Mouse (Mus musculus) neural tube, embryonic 15.5 days (tissue): ENCODE data around the gene Acpp. TPM values are rescaled to one million over a fixed set of nuclear protein-coding genes. Genes with fewer than 3 reads are reported as not detected.

Source experiments
- ATAC-seq: fragments of 200-750 bp; cut with Nextera tagmentation; 2 replicates; pipeline ENCODE4 v1.8.0; 2017; ENCODE audit warnings: mild to moderate bottlenecking, moderate TSS enrichment, moderate library complexity; ENCODE audit not compliant: low FRiP score
- H3K27ac ChIP-seq: fragments of 300-500 bp; sonication (generic); replicated peaks from 2 replicates; pipeline ENCODE4 v1.5.1; 2015; ENCODE audit warnings: mild to moderate bottlenecking, inconsistent platforms
- H3K27me3 ChIP-seq: fragments of 300-500 bp; sonication (generic); replicated peaks from 2 replicates; pipeline ENCODE4 v1.6.1; 2015; ENCODE audit warnings: inconsistent platforms
- H3K36me3 ChIP-seq: fragments of 300-500 bp; sonication (generic); 2 replicates; pipeline ENCODE4 v1.6.1; 2015; ENCODE audit warnings: inconsistent platforms
- H3K4me1 ChIP-seq: fragments of 300-500 bp; sonication (generic); 2 replicates; pipeline ENCODE4 v1.6.1; 2015; ENCODE audit warnings: inconsistent platforms
- H3K4me2 ChIP-seq: fragments of 300-500 bp; sonication (generic); 2 replicates; pipeline ENCODE4 v1.6.1; 2015; ENCODE audit warnings: inconsistent platforms, mild to moderate bottlenecking, moderate library complexity
- H3K4me3 ChIP-seq: fragments of 300-500 bp; sonication (generic); replicated peaks from 2 replicates; pipeline ENCODE4 v1.5.1; 2015; ENCODE audit warnings: mild to moderate bottlenecking, inconsistent platforms
- H3K9ac ChIP-seq: fragments of 300-500 bp; sonication (generic); replicated peaks from 2 replicates; pipeline ENCODE4 v1.6.1; 2015; ENCODE audit warnings: mild to moderate bottlenecking, inconsistent platforms
- H3K9me3 ChIP-seq: fragments of 300-500 bp; sonication (generic); replicated peaks from 2 replicates; pipeline ENCODE4 v1.6.1; 2016; ENCODE audit warnings: inconsistent platforms
- WGBS: fragments of 180-500 bp; shearing (Covaris S2); methylation state at CpG from one replicate; pipeline ENCODE4 v1.1.7; 2015; ENCODE audit warnings: mixed read lengths; 5-methylcytosine and 5-hydroxymethylcytosine counted together
- polyA plus RNA-seq: library from polyadenylated mRNA; unstranded; fragments of >200 nt; fragmentation: Nextera tagmentation; extraction: Ambion mirVana; gene quantifications from 2 replicates; pipeline ENCODE4 v1.2.1, GENCODE M21; 2015

Gene Acpp
- polyA plus RNA-seq, 1 experiment from 2014 or later = 0.97 TPM

DNA sequence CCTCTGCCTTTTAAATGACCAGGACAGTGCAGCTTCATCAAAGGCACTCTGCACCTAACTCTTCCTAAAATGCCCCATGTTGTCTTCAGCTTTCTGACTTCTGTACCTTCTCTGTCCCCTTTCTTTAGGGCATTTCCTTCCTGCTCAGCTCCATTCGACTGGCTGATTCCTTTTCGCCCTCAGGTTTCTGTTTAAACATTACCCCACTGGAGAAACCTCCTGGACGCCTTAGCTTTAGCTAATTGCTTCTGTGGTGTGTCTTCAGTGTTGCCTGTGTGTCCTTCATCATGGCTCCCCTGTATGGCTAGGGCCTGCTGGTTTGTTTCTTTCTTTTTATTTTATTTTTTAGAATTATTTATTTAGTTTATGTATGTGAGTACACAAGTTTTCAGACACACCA is 40.5 kb downstream of the Acpp start:
- Histone ChIP-seq H3K27me3 (no peaks in the 10 kb centered on the region), H3K9me3 (no peaks in the 10 kb centered on the region), H3K4me2 (no peak overlapping the region), H3K9ac (no peak overlapping the region), H3K36me3 (no peaks in the 10 kb centered on the region), H3K4me3 (no peak overlapping the region), H3K4me1 (no peaks in the 10 kb centered on the region), H3K27ac (no peak overlapping the region)
- no peak for ATAC-seq
- WGBS = 88% methylated on average over 3 of the region's 3 CpGs

DNA sequence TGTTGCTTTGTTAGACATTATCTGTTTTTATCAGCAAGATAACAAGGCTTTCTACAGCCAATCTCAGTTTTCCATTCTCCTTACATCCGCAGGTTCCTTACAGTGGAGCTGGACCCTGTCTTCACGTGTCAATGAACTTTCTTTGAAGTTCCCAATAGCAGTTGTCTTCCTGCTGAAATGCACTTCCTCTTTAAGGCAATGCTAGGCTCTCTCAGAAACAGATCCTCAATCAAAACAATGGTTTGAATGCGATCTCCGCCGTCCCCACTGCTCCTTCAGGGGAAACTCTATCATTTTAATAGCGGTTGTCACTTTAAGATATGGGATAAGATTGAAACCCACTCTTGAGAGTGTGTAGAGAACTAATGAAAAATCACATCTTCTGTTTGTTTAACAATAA is 52.6 kb downstream of the Acpp start:
- Histone ChIP-seq H3K9me3 (no peaks in the 10 kb centered on the region), H3K27ac (no peak overlapping the region), H3K36me3 (no peaks in the 10 kb centered on the region), H3K27me3 (no peaks in the 10 kb centered on the region), H3K9ac (no peak overlapping the region), H3K4me3 (no peak overlapping the region), H3K4me2 (no peak overlapping the region), H3K4me1 (no peaks in the 10 kb centered on the region; the same call in 1 of the 2 replicates)
- no peak for ATAC-seq
- WGBS = 62% methylated on average over 6 of the region's 6 CpGs

DNA sequence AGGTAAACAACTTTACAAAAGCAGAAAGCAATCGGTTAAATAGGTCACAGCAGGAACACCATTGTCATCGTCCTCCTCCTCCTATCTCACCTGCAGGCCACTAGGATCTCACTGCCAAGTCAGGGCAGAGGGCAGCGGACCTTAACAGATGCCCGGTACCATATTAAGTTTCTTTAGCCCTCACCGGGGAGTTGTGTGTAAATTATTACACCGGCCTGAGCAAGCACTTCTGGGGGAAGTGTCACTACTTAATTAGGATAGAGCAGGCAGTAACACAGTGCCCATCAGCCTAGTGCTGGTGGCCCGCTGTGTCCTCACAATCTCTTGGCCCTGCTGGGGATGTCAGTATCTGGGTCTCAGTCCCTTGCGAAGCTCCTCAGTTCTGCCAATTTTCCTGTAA is 55.0 kb downstream of the Acpp start:
- Histone ChIP-seq H3K36me3 (no peaks in the 10 kb centered on the region), H3K4me2 (no peak overlapping the region), H3K9ac (no peak overlapping the region), H3K9me3 (no peaks in the 10 kb centered on the region), H3K27me3 (no peaks in the 10 kb centered on the region), H3K4me1 (peaks cover 3% of the 10 kb centered on the region; the same call in 1 of the 2 replicates), H3K27ac (no peak overlapping the region), H3K4me3 (no peak overlapping the region)
- no peak for ATAC-seq
- 27% methylated on average over 8 of the region's 8 CpGs for whole genome bisulfite sequencing

DNA sequence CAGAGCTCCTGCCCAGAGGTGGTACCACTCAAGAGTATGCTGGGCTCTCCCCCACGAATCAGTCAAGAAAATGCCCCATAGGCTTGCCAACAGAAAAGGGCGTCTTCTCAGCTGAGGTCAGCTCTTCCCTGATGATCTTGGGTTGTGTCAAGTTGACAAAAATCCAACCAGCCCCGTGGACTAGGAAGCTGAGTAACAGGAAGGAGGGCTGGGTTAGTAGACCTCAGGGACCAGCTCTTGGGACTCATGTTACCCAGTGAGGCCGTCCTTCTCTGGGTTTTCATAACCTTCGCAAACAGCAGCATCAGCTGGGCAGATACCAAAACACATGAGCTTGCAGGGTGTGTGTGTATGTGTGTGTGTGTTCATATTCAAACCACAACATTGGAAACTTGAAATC is 55.8 kb downstream of the Acpp start:
- WGBS = 78% methylated on average over 5 of the region's 5 CpGs
- Histone ChIP-seq H3K36me3 (no peaks in the 10 kb centered on the region), H3K9ac (no peak overlapping the region), H3K4me3 (no peak overlapping the region), H3K27me3 (no peaks in the 10 kb centered on the region), H3K9me3 (no peaks in the 10 kb centered on the region), H3K27ac (no peak overlapping the region), H3K4me2 (no peak overlapping the region), H3K4me1 (peaks cover 3% of the 10 kb centered on the region; the same call in 1 of the 2 replicates)
- ATAC-seq = no peak

DNA sequence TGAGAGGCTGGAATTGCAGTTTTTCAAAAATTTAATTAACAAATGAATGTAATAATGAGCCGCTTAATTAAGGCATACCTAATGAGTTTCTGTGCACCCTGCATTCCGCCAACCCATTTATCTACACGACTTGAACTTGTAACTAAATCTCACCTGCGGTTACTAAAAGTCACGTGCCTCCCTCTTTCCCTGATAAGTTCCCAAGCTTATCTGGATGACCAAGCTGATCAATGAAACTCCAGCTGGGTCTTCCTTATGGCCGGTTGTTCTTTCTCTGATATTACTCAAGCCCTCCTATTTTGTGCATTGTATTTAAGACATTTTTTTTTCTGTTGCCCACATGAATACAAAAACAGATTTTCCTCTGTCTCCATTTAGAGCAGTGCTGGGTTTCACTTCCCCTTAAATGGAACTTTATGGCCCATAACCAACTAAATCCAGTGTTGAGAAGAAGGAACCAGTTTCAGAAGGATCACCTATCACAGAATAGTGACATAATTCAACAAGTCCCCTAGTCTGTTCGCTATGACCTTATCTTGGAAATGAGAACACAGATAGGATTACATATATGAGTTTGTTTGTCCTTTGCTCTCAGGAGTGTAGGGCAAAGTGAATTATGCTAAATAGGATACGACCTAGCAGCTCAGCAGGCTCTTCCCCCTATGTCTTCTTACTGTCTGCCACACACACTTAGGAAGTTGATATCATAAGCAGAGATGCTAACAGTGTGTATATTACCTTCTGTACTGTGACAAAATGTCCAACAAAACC is 56.6 kb downstream of the Acpp start:
- H3K4me2 ChIP-seq = no peak overlapping the region
- no peak overlapping the region for H3K27ac ChIP-seq
- H3K27me3 ChIP-seq = no peaks in the 10 kb centered on the region
- no peaks in the 10 kb centered on the region for H3K36me3 ChIP-seq
- no peaks in the 10 kb centered on the region for H3K9me3 ChIP-seq
- no peak overlapping the region for H3K4me3 ChIP-seq
- ATAC-seq = no peak
- 81% methylated on average over 8 of the region's 8 CpGs for WGBS
- H3K9ac ChIP-seq = no peak overlapping the region
- peaks cover 3% of the 10 kb centered on the region; the same call in 1 of the 2 replicates for H3K4me1 ChIP-seq

DNA sequence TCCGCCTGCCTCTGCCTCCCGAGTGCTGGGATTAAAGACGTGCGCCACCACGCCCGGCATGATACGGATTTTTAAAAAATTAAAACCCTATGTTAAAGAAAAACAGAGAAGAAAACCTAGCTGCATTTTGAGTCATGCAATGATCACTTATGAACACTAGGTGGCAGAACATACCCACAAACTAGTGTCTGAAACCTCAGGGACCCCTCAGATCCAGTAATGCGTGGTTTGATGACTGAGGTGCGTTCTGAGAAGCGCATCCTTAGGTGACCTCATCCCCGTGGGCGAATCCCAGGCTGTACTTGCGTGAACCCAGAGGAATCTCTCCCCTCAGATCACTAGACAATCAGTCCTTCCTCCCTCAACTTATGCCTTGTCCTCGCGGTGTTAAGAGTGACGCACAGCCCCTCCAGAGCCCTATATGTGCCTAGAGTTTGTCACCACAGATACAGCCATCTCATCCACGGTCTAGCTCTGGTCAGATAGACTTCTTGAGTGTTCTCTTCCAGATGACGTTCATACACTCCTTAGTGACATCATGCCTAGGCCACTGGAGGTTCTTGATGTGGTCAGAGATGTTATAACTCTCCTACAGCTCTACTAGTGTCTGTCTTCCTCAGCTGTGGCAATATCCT is 59.9 kb downstream of the Acpp start:
- WGBS = 22% methylated on average over 18 of the region's 18 CpGs
- Histone ChIP-seq H3K4me3 (no peak overlapping the region; the same call in 1 of the 2 replicates), H3K9ac (no peak overlapping the region)

DNA sequence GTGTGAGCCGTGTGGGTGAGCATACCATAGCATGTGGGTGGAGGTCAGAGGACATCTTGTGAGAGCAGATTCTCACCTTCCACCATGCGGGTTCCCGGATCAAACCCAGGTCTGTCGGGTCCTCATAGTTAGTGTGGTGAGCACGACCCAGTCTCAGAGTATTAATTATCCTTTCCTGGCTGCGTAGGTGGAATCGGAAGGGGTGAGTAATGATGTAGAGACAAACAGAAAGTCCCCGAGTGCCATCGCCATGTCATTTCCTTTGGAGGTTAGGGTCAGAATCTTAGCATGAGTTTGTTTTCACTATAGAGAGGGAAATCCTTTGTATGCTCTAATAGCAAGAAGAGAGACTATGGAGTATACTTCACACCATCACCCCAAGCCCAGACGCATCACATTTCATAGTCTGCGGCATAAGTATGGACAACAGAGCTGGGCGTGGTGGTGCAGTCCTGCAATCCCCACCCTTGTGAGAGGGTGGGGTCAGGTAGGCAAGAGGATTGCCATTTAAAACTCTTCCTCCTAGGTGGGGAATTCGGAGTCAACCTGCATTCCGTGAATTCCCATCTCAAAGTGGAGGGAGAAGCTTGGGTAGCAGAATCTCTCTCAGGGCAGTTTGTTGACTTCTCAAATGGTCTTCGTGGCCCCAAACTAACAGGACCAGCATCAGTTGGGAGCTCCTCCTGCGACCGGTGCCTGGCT is 62.3 kb downstream of the Acpp start:
- no peaks in the 10 kb centered on the region for H3K36me3 ChIP-seq
- no peaks in the 10 kb centered on the region for H3K27me3 ChIP-seq
- no peaks in the 10 kb centered on the region for H3K9me3 ChIP-seq
- no peak overlapping the region for H3K4me3 ChIP-seq
- ATAC-seq = no peak
- no peak overlapping the region for H3K27ac ChIP-seq
- H3K4me1 ChIP-seq = 0 out of 2 replicates have a peak, but pooled peaks cover 3% of the 10 kb centered on the region
- no peak overlapping the region for H3K4me2 ChIP-seq
- no peak overlapping the region for H3K9ac ChIP-seq
- 89% methylated on average over 17 of the region's 17 CpGs for WGBS

More for the DNA sequence above, 59.9 kb downstream of the Acpp start:
- no peaks in the 10 kb centered on the region for H3K27me3 ChIP-seq
- peak; percentile 47; the same call in 1 of the 2 replicates for ATAC-seq
- peak overlapping the region; percentile 44 for H3K4me2 ChIP-seq
- H3K4me1 ChIP-seq = peaks cover 3% of the 10 kb centered on the region; the same call in 1 of the 2 replicates
- H3K9me3 ChIP-seq = no peaks in the 10 kb centered on the region
- H3K36me3 ChIP-seq = no peaks in the 10 kb centered on the region
- no peak overlapping the region for H3K27ac ChIP-seq

DNA sequence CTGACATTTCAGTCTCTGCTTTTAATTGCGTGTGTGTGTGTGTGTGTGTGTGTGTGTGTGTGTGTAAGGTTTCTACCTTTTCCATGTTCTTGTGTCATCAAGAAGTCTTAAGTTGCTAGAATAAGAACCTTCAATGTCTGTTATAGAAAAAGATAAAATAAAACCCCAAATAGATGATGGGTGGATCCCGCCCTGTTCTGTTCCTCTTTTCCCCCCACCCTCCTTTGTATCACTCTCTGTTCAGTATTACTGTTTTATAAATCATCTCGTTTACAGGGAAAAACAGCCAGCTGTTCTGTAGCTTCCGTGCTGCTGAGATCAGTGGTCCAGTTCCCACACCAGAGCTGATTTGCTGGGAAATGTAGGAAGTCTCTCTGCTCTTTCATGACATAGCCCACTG is 65.5 kb downstream of the Acpp start:
- no peak for ATAC-seq
- Histone ChIP-seq H3K9me3 (no peaks in the 10 kb centered on the region), H3K27ac (no peak overlapping the region), H3K27me3 (no peaks in the 10 kb centered on the region), H3K4me1 (no peaks in the 10 kb centered on the region), H3K4me3 (no peak overlapping the region), H3K36me3 (no peaks in the 10 kb centered on the region), H3K4me2 (no peak overlapping the region), H3K9ac (no peak overlapping the region)
- WGBS = 78% methylated on average over 4 of the region's 4 CpGs

DNA sequence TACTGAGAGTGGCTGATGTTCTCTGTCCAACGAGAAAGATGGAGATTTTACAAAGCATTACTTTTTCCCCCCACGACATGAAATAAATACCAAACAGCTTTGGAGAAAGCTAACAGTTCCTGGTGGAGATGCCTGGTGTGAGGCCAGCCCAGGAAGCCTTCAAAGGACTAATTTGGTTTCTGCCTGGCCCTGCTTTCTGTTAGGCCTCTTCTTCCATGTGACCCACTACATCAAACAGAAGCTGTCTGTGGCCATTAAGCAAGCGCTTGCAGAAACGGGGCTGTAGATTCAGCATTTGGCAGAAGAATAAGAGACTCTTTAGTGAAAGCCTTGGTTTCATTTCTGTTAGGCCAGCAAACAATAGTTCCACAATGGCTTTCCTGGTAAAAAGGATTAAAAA is 65.9 kb downstream of the Acpp start:
- H3K4me3 ChIP-seq = no peak overlapping the region
- H3K9me3 ChIP-seq = no peaks in the 10 kb centered on the region
- H3K27ac ChIP-seq = no peak overlapping the region
- no peak overlapping the region for H3K4me2 ChIP-seq
- no peak for ATAC-seq
- 62% methylated on average over 4 of the region's 4 CpGs for WGBS
- no peaks in the 10 kb centered on the region for H3K36me3 ChIP-seq
- H3K9ac ChIP-seq = no peak overlapping the region
- H3K4me1 ChIP-seq = no peaks in the 10 kb centered on the region
- no peaks in the 10 kb centered on the region for H3K27me3 ChIP-seq

DNA sequence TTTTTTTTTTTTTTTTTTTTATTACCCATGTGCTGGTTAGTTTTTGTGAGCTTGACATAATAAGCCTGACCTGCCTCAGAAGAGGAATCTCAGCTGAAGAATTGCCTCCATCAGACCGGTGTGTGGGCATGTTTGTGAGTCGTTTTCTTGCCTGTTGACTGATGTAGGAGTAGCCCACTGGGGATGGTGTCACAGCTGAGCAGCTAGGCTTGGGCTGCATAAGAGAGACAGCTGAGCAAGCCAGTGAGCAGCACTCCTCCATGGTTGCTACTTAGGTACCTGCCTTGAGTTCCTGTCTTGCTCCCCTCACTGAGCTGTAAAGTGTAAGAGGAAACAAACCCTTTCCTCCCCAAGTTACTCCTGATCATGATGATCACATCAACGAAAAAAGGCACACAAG is 67.6 kb downstream of the Acpp start:
- no peak overlapping the region for H3K4me3 ChIP-seq
- 0 out of 2 replicates have a peak, but pooled peaks cover 3% of the 10 kb centered on the region for H3K27me3 ChIP-seq
- H3K4me2 ChIP-seq = no peak overlapping the region
- no peak overlapping the region for H3K27ac ChIP-seq
- no peak for ATAC-seq
- 64% methylated on average over 3 of the region's 3 CpGs for WGBS
- no peak overlapping the region for H3K9ac ChIP-seq
- H3K9me3 ChIP-seq = no peaks in the 10 kb centered on the region
- H3K36me3 ChIP-seq = no peaks in the 10 kb centered on the region
- no peaks in the 10 kb centered on the region for H3K4me1 ChIP-seq

DNA sequence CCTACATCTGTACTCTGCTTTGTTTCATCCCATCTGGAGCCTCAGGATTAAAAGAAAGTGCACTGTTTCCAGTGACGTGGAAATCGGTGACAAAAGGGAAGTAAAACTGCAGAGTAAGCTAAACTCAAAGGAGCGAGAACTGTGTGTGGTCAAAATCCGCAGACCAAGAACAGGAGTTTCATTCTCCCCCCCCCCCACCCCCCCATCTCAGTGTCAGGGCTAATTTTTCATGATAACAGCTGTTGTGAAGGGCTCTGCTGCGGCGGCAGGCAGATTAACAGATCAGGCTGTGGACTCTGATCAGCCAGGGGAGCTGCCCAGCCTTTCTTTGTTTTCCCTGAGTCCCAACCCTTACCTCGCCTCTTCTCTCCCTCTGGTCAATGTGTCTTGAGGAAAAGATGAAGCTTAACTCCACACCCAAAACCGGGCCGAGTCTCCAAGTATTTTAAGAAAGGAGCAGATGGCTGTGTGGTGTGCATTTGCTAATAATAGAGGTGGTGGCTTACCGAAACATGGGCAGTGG is 68.1 kb downstream of the Acpp start:
- no peaks in the 10 kb centered on the region for H3K4me1 ChIP-seq
- no peak for ATAC-seq

More for the DNA sequence above, 68.1 kb downstream of the Acpp start:
- WGBS = 55% methylated on average over 10 of the region's 10 CpGs
- H3K9ac ChIP-seq = no peak overlapping the region
- no peaks in the 10 kb centered on the region for H3K9me3 ChIP-seq
- H3K4me3 ChIP-seq = no peak overlapping the region
- no peaks in the 10 kb centered on the region for H3K36me3 ChIP-seq
- H3K27me3 ChIP-seq = 0 out of 2 replicates have a peak, but pooled peaks cover 3% of the 10 kb centered on the region
- no peak overlapping the region for H3K27ac ChIP-seq
- H3K4me2 ChIP-seq = no peak overlapping the region
